Mouse (Mus musculus) embryonic facial prominence, embryonic 14.5 days (tissue): Measurements from ENCODE around the gene Shisa8. TPM values are rescaled to one million over a fixed set of nuclear protein-coding genes. Genes with fewer than 3 reads are reported as not detected.
A peak's percentile ranks its signal among the peaks of the same experiment; 100 is the strongest.

Experiments used
- microRNA counts: library from miRNA; unstranded; fragments of <30 nt; microRNA quantifications from one replicate; lab custom pipeline; 2017
- microRNA-seq: library from miRNA; unstranded; fragments of <30 nt; microRNA quantifications from one replicate; pipeline ENCODE4, GENCODE M21; 2016; ENCODE audit warnings: borderline number of aligned reads
- polyA plus RNA-seq: library from polyadenylated mRNA; unstranded; fragments of >200 nt; fragmentation: Nextera tagmentation; extraction: Ambion mirVana; gene quantifications from 2 replicates; pipeline ENCODE4 v1.2.1, GENCODE M21; 2014

Gene Shisa8
- polyA plus RNA-seq, 1 experiment from 2014 or later = 1.4 TPM

MicroRNAs within 50 kb of the gene (microRNA counts, 519-probe panel; counts per million panel counts)
- microRNA mmu-miR-33 (lab: Ali Mortazavi, UCI) = 2,312 counts per million, percentile 38 among the panel's probes with 10 or more counts

Small RNA genes within 50 kb of the gene (microRNA-seq; reads per million reads assigned to microRNA genes)
- gene Mir33 = 55.2 reads per million, percentile 46 among the genes with 10 or more reads in this experiment

Other genes starting within 250 kb of the Shisa8 start
- not detected in 2 replicates for gene 1700029P11Rik, start 232.3 kb downstream of the Shisa8 start, polyA plus RNA-seq
- gene Xrcc6, start 225.0 kb downstream of the Shisa8 start, polyA plus RNA-seq = 68.4 and 68.8 TPM in 2 replicates
- gene Desi1, start 179.0 kb downstream of the Shisa8 start, polyA plus RNA-seq = 27.2 and 27.7 TPM in 2 replicates
- gene Snu13, start 165.2 kb downstream of the Shisa8 start, polyA plus RNA-seq = 262 and 292 TPM in 2 replicates
- not detected in 2 replicates for gene 4930407I10Rik, start 153.7 kb downstream of the Shisa8 start, polyA plus RNA-seq
- gene Mei1, start 142.8 kb downstream of the Shisa8 start, polyA plus RNA-seq = 0.14 TPM in 1 of 2 replicates, not detected in the other
- 29.6 and 30.2 TPM in 2 replicates for gene Ccdc134, start 84.9 kb downstream of the Shisa8 start, polyA plus RNA-seq
- 99.2 and 123 TPM in 2 replicates for gene Srebf2, start 65.6 kb downstream of the Shisa8 start, polyA plus RNA-seq
- gene Tnfrsf13c, start 11.6 kb upstream of the Shisa8 start, polyA plus RNA-seq = 0.17 and 0.40 TPM in 2 replicates
- gene Cenpm, start 31.9 kb upstream of the Shisa8 start, polyA plus RNA-seq = 51.7 and 63.5 TPM in 2 replicates
- 0.25 TPM in 1 of 2 replicates, not detected in the other for gene 1500009C09Rik, start 39.6 kb upstream of the Shisa8 start, polyA plus RNA-seq
- 13.7 and 16.7 TPM in 2 replicates for gene Sept3, start 62.1 kb upstream of the Shisa8 start, polyA plus RNA-seq
- 0.20 TPM in 1 of 2 replicates, not detected in the other for gene Wbp2nl, start 86.1 kb upstream of the Shisa8 start, polyA plus RNA-seq
- 55.7 and 65.8 TPM in 2 replicates for gene Naga, start 126.1 kb upstream of the Shisa8 start, polyA plus RNA-seq
- 12.9 and 15.3 TPM in 2 replicates for gene Pheta2, start 126.1 kb upstream of the Shisa8 start, polyA plus RNA-seq
- gene Smdt1, start 126.1 kb upstream of the Shisa8 start, polyA plus RNA-seq = 242 and 262 TPM in 2 replicates
- 325 and 390 TPM in 2 replicates for gene Ndufa6, start 141.5 kb upstream of the Shisa8 start, polyA plus RNA-seq
- gene Cyp2d22, start 167.4 kb upstream of the Shisa8 start, polyA plus RNA-seq = 5.4 and 5.6 TPM in 2 replicates
- not detected in 2 replicates for gene Cyp2d11, start 181.2 kb upstream of the Shisa8 start, polyA plus RNA-seq
- not detected in 2 replicates for gene Cyp2d10, start 194.4 kb upstream of the Shisa8 start, polyA plus RNA-seq
- not detected in 2 replicates for gene Cyp2d9, start 220.6 kb upstream of the Shisa8 start, polyA plus RNA-seq